9 mouse cellular contexts compared by ENCODE assay signal in the genomic region with DNA sequence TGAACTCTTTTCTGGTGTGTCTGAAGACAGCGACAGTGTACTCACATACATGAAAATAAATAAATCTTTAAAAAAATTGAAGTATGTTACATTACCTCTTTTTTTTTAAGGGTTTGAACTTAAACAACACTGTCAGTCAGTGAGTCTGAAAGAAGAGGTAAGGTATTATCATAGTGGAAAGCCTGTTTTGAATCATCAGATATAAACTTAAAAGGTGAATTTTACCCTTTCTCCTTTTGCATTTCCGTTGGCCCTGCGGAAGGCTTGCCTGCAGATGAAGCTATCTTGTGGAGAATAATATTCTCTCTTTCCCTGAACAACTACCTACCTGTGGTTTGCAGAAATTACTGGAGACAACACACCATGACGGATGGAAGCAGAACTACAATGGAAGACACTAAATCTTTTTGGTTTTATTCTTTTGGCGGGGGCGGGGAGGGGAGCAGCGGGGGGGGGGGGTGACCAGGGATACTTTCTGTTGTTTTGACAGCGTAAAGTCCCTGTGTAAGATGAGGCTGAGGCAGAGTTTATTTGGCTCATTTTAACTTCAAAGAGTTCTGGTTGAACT.
A peak's percentile ranks its signal among the peaks of the same experiment; 100 is the strongest.
DNase-seq lines count a peak whose midpoint lies in the region; ATAC-seq and TF ChIP-seq lines count a peak whose summit lies in the region.
"Had no signal": no experiment of that assay in that cellular context is flagged by ENCODE, and none has a peak within 500 bp of the region (broad histone marks: within the 10 kb centered on the region; RNA-seq: fewer than 3 reads in every experiment).

No protein-coding gene starts in this region.

- no peaks in the 10 kb centered on the region for H3K36me3 ChIP-seq in heart, embryonic 16.5 days (ENCODE audit: control insufficient read depth, insufficient read depth)
- H3K36me3 ChIP-seq in liver, embryonic 13.5 days = no peaks in the 10 kb centered on the region
- no peaks in the 10 kb centered on the region for H3K36me3 ChIP-seq in forebrain, embryonic 12.5 days (replicated peaks)

- no peak for ATAC-seq in heart, embryonic 16.5 days (replicated peaks; ENCODE audit: extremely low read depth, insufficient read depth, low FRiP score)
- ATAC-seq in liver, embryonic 13.5 days (ENCODE audit: low read depth) = no peak
- ATAC-seq in forebrain, embryonic 12.5 days (ENCODE audit: low FRiP score) = no peak
- ATAC-seq in monocyte, adult 5-6 weeks (replicated peaks; ENCODE audit: insufficient number of reproducible peaks, low FRiP score, low TSS enrichment, poor library complexity, severe bottlenecking) = no peak

- intact Hi-C loops in heart, postnatal 14 days (cut with DNase I) = loop anchor here (5.0 kb wide), 1 partner anchor 88 kb away; no protein-coding TSS in a partner anchor

- no peak for TF ChIP-seq CTCF in bone marrow, adult 2 months (IDR thresholded peaks at IDR 0.05; ENCODE audit: control insufficient read depth, insufficient read depth, low read length)

- no peaks in the 10 kb centered on the region for H3K9me3 ChIP-seq in heart, embryonic 16.5 days (replicated peaks; ENCODE audit: control insufficient read depth, low read length)
- no peaks in the 10 kb centered on the region for H3K9me3 ChIP-seq in liver, embryonic 13.5 days (replicated peaks)
- H3K9me3 ChIP-seq in forebrain, embryonic 12.5 days = no peaks in the 10 kb centered on the region

- H3K27me3 ChIP-seq in heart, embryonic 16.5 days (ENCODE audit: control insufficient read depth, insufficient read depth, low read length) = no peaks in the 10 kb centered on the region
- no peaks in the 10 kb centered on the region for H3K27me3 ChIP-seq in liver, embryonic 13.5 days
- H3K27me3 ChIP-seq in forebrain, embryonic 12.5 days = no peaks in the 10 kb centered on the region

- H3K4me1 ChIP-seq in heart, embryonic 16.5 days (ENCODE audit: control insufficient read depth, insufficient read depth, low read length) = peaks cover 20% of the 10 kb centered on the region
- H3K4me1 ChIP-seq in bone marrow, adult 2 months (ENCODE audit: control insufficient read depth, insufficient read depth, low read length) = no peaks in the 10 kb centered on the region; the same call in 1 of the 2 replicates
- peaks cover 35% of the 10 kb centered on the region for H3K4me1 ChIP-seq in liver, embryonic 13.5 days (replicated peaks)
- H3K4me1 ChIP-seq in forebrain, embryonic 12.5 days = peaks cover 9% of the 10 kb centered on the region

- DNase-seq in heart, postnatal 14 days = no peak
- peak; percentile 63 for DNase-seq in A20 (ENCODE audit: low read depth, low spot score)
- DNase-seq in liver, embryonic 13.5 days = no peak
- no peak for DNase-seq in adrenal gland, postnatal 25 days

- 73% methylated on average over 8 of the region's 8 CpGs for WGBS in heart, embryonic 16.5 days
- 53% methylated on average over 8 of the region's 8 CpGs for WGBS in bone marrow, adult 2 months
- WGBS in liver, embryonic 13.5 days (ENCODE audit: insufficient replicate concordance) = 70% methylated on average over 8 of the region's 8 CpGs
- WGBS in forebrain, embryonic 12.5 days = 53% methylated on average over 8 of the region's 8 CpGs

- H3K4me2 ChIP-seq in heart, embryonic 16.5 days (ENCODE audit: low read depth, low read length) = peak overlapping the region; percentile 36
- H3K4me2 ChIP-seq in liver, embryonic 13.5 days = peak overlapping the region; percentile 42; the same call in 1 of the 2 replicates
- no peak overlapping the region for H3K4me2 ChIP-seq in forebrain, embryonic 12.5 days
- H3K4me2 ChIP-seq: hindbrain, embryonic 14.5 days had no signal

- TF ChIP-seq POLR2A in bone marrow, adult 2 months (IDR thresholded peaks at IDR 0.05; ENCODE audit: borderline replicate concordance, control insufficient read depth, low read depth, low read length) = no peak

- no peak overlapping the region for H3K9ac ChIP-seq in heart, embryonic 16.5 days (ENCODE audit: low read length)
- H3K9ac ChIP-seq in liver, embryonic 13.5 days = no peak overlapping the region
- H3K9ac ChIP-seq in forebrain, embryonic 12.5 days = no peak overlapping the region
- H3K9ac ChIP-seq: hindbrain, embryonic 14.5 days had no signal

- peak overlapping the region; percentile 51; the same call in 1 of the 2 replicates for H3K27ac ChIP-seq in heart, embryonic 16.5 days (ENCODE audit: low read length)
- peak overlapping the region; percentile 64; the same call in 1 of the 2 replicates for H3K27ac ChIP-seq in bone marrow, adult 2 months (ENCODE audit: control insufficient read depth, insufficient read depth, low read depth, low read length, poor library complexity)
- H3K27ac ChIP-seq in liver, embryonic 13.5 days = 0 out of 2 replicates have a peak overlapping the region, but pooled peaks have one; percentile 71
- no peak overlapping the region for H3K27ac ChIP-seq in forebrain, embryonic 12.5 days
- H3K27ac ChIP-seq: hindbrain, embryonic 14.5 days had no signal

- H3K4me3 ChIP-seq in heart, embryonic 16.5 days (ENCODE audit: low read length) = no peak overlapping the region
- no peak overlapping the region for H3K4me3 ChIP-seq in bone marrow, adult 2 months (replicated peaks; ENCODE audit: control insufficient read depth, low read depth, low read length)
- no peak overlapping the region for H3K4me3 ChIP-seq in liver, embryonic 13.5 days (replicated peaks)
- H3K4me3 ChIP-seq in forebrain, embryonic 12.5 days (replicated peaks) = no peak overlapping the region
